Mouse (Mus musculus) olfactory bulb, adult 2 months (tissue): ENCODE measurements around the gene Arglu1. TPM values are rescaled to one million over a fixed set of nuclear protein-coding genes. Genes with fewer than 3 reads are reported as not detected.

ENCODE experiments used
- H3K27ac ChIP-seq: fragments of 200-500 bp; 2 replicates; pipeline ENCODE4 v1.5.1; 2012; ENCODE audit warnings: low read depth, low read length; ENCODE audit not compliant: insufficient read depth
- H3K4me1 ChIP-seq: fragments of 200-500 bp; 2 replicates; pipeline ENCODE4 v1.6.1; 2012; ENCODE audit warnings: low read length; ENCODE audit not compliant: control insufficient read depth, insufficient read depth
- H3K4me3 ChIP-seq: fragments of 200-500 bp; 2 replicates; pipeline ENCODE4 v1.5.1; 2012; ENCODE audit warnings: mild to moderate bottlenecking, low read depth, low read length, moderate library complexity; ENCODE audit not compliant: insufficient read depth
- CTCF ChIP-seq: fragments of 200-500 bp; IDR thresholded peaks from 2 replicates; pipeline ENCODE4 v1.5.1; 2012; ENCODE audit warnings: low read depth, mild to moderate bottlenecking, low read length, moderate library complexity; ENCODE audit not compliant: insufficient read depth
- POLR2A ChIP-seq: fragments of 200-500 bp; IDR thresholded peaks from 2 replicates; pipeline ENCODE4 v1.6.1; 2012; ENCODE audit warnings: mild to moderate bottlenecking, low read depth, low read length, moderate library complexity; ENCODE audit not compliant: insufficient read depth
- WGBS: fragments of 180-500 bp; shearing (Covaris S2); methylation state at CpG from one replicate; pipeline ENCODE4 v1.1.7; 2018; 5-methylcytosine and 5-hydroxymethylcytosine counted together
- polyA plus RNA-seq: library from polyadenylated mRNA; stranded (reverse); fragments of >200 nt; gene quantifications from 2 replicates; pipeline ENCODE4 v1.2.4, GENCODE M21; 2012; ENCODE audit warnings: low replicate concordance; ENCODE audit not compliant: missing spikeins, insufficient read depth, insufficient read length

Gene Arglu1
- polyA plus RNA-seq, 1 experiment: 1,185 TPM

DNA sequence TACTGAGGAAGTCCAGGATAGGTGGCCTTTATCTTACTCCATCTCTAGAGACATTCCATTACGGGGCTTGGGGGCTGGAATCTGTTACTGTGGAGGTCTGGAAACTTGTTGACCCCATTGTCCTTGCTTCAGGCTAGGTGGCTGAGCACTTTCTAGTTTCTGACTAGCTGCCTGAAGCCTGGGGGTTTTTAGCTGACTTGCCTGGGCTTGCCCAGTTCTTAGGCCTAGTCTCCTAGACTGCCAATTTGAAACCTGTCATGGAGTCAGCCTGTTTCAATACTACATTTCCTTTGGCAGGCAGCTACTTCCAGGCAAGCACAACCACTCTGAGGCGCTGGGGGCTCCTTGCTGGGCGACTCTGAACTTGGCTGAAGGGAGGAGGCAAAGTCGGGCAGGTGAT lies 9.9 kb upstream of the Arglu1 start:
- no peak overlapping the region for H3K4me3 ChIP-seq
- 88% methylated on average over 4 of the region's 4 CpGs for WGBS
- H3K27ac ChIP-seq: no peak overlapping the region
- H3K4me1 ChIP-seq: no peaks in the 10 kb centered on the region
- no peak for TF ChIP-seq CTCF
- no peak for TF ChIP-seq POLR2A

DNA sequence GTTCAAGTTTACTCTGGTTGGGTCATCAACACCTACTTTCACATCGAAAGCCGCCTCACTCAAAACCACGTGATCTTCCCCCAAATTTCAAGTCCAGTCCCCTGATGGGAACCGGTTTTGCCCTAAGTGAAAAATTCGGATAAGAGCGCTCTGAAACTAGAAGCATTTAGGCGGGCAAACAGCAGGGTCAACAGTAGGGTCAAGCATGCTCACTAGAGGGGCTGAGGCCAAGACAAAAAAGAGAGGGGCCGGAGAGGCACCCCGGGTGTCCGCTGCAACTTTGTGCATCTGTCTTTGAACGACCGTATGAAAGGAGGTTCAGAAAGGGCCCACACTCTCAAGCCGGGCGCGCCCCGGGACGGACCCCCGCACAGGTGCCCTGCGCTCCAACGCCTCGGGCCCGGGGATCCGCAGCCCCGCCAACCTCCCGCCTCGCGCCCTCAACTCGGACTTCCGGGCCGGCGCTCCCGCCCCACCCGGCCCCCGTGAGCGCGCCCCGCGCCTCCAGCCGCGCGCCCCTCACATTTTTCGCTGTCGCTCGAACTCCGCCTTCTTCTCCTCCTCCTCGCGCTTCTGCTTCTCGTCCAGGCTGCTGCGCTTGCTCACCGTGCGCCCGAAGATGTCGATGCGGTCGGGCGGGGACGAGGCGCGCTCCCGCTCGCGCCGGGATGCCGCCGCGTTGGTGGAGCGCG lies 721 bp downstream of the Arglu1 start:
- peaks cover 5% of the 10 kb centered on the region; the same call in 1 of the 2 replicates for H3K4me1 ChIP-seq
- TF ChIP-seq POLR2A: no peak
- no peak for TF ChIP-seq CTCF
- no peak overlapping the region; the same call in 1 of the 2 replicates for H3K27ac ChIP-seq
- under 1% methylated on average over 67 of the region's 68 CpGs for WGBS
- peak overlapping the region; percentile 96 for H3K4me3 ChIP-seq

DNA sequence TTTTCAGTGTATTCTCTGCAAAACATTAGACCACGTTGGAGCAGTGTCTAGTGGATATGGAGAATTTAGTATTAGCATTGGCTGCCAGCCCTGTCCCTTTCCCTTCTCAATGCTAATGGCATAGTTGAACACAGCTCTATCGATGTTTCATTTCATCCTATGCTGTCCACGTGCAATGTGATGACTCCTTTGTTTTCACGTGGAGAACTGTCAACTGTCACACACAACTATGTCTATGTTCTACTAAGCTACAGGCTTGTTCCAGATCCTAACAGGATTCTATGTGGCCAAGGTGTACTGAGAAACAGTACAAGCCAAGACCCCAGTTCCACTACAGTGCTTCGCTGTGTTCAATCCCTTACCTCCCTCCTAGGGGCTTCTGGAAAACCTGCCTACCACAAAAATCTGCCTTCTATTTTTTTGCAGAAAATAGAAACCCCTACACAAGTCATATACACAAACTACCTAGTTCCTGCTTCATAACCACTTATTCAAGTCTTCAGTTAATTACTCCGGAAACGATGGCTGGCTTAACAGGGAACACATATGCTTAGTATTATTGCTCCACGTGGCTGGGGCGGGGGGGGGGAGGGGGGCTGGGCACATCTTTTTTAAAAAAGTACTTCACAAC lies 1.4 kb downstream of the Arglu1 start:
- Histone ChIP-seq H3K4me3 (peak overlapping the region; percentile 96), H3K27ac (no peak overlapping the region), H3K4me1 (peaks cover 5% of the 10 kb centered on the region; the same call in 1 of the 2 replicates)
- WGBS: 5% methylated on average over 9 of the region's 9 CpGs
- TF ChIP-seq POLR2A: no peak

DNA sequence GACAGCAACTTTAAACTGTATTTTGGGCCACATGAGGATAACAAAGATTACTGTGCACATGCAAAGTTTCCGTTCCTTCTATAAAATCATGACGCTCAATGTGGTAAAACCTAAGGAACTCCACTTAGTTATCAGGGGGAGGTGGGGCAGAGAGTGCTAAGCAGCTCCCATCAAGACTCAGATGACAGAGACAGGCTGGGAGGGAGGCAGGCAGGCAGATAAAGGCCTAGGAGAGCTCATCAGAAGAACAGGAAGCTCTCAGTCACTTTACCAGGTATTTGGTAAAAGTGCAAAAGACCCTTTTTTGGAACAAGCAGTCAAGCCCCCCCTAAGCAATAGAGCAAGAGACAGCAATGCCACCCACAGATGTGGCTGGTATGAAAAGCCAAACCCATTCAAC lies 4.8 kb downstream of the Arglu1 start:
- H3K4me1 ChIP-seq: peaks cover 8% of the 10 kb centered on the region; the same call in 1 of the 2 replicates
- no peak overlapping the region for H3K4me3 ChIP-seq
- no peak overlapping the region for H3K27ac ChIP-seq
- WGBS: 53% methylated on average over 2 of the region's 2 CpGs
- no peak for TF ChIP-seq CTCF
- TF ChIP-seq POLR2A: no peak

DNA sequence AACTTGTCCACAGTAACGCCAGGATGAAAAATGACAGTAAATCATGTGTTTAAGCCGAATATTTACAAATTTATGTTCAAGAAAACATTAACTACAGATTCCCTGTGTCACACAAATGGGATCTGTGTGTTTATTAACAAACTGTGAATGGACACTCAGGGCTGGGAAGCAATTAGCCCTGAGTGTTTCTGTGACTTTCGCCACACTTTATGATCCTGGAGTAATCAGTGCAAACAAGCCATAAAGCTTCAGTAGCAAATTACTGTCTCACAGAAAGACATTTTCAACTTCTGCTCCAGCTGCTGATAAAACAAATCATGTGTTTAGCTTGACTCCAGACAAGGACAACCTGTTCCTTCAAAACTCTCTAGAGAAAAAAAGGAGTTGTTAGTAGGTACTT lies 7.6 kb downstream of the Arglu1 start:
- no peak overlapping the region for H3K27ac ChIP-seq
- no peak overlapping the region for H3K4me3 ChIP-seq
- WGBS: 85% methylated on average over 3 of the region's 3 CpGs
- peaks cover 8% of the 10 kb centered on the region; the same call in 1 of the 2 replicates for H3K4me1 ChIP-seq
- TF ChIP-seq POLR2A (no peak), CTCF (no peak)

DNA sequence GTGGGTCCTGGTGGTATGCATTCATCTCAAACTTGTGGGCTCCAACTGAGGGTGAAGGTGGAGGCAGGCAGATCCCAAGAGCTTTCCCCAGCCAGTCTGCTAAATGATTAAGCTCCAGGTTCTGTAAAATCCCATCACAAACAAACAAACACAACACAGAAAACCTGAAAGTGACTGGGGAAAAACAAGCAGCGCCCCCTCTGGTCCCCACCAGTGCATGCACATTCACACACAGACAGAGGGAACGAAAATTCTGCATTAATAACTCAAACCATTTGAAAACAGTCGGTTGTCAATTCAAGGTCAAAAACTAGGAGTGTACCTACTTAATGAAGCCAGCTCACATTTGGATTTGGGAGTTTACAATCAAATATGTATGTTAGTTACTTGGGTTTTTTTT lies 12.1 kb downstream of the Arglu1 start:
- Histone ChIP-seq H3K27ac (no peak overlapping the region), H3K4me1 (no peaks in the 10 kb centered on the region), H3K4me3 (no peak overlapping the region)
- no peak for TF ChIP-seq CTCF
- no peak for TF ChIP-seq POLR2A
- WGBS: 85% methylated on average over 3 of the region's 3 CpGs

DNA sequence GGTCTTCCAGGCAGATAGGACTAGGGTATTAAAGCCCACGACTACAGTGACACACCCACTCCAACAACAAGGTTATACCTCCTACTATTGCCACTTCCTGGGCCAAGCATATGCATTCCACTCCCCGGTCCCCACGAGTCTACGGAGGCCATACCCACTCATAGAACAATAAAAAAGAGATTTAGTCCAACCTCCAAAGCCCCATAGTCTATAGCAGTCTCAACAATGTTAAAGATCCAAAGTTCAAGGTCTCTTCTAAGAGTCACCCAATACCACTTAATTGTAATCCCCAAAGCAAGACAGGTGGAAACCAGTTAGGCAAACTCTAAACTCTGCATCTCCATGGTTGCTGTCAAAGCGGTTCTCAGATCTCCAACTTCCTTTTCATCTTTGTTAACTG lies 15.5 kb downstream of the Arglu1 start:
- TF ChIP-seq POLR2A: no peak
- TF ChIP-seq CTCF: no peak
- no peak overlapping the region for H3K27ac ChIP-seq
- 81% methylated on average over 5 of the region's 5 CpGs for WGBS
- no peak overlapping the region for H3K4me3 ChIP-seq
- no peaks in the 10 kb centered on the region for H3K4me1 ChIP-seq

DNA sequence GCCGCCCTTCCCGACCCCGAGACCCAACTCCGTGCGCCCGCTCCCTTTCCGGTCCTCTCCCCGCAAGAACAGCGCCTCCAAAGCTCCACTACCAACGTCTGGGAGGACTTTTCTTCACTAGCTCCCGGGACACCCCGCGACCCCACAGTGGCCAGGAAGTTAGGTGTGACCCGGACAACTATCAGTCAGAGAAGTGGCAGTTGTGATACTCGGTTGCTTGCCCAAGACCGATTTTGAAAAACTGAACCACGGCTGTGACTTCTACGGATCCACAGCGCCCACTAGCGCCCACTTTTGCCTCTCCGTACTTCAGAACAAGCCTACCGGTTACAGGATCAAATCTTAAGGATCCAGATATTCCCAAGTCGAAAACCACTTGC lies 28.6 kb downstream of the Arglu1 start:
- peak overlapping the region; percentile 5; the same call in 1 of the 2 replicates for H3K27ac ChIP-seq
- peak overlapping the region; percentile 72 for H3K4me3 ChIP-seq
- WGBS: under 1% methylated on average over 23 of the region's 23 CpGs
- peaks cover 4% of the 10 kb centered on the region; the same call in 1 of the 2 replicates for H3K4me1 ChIP-seq
- TF ChIP-seq POLR2A (no peak), CTCF (peak; percentile 65)

DNA sequence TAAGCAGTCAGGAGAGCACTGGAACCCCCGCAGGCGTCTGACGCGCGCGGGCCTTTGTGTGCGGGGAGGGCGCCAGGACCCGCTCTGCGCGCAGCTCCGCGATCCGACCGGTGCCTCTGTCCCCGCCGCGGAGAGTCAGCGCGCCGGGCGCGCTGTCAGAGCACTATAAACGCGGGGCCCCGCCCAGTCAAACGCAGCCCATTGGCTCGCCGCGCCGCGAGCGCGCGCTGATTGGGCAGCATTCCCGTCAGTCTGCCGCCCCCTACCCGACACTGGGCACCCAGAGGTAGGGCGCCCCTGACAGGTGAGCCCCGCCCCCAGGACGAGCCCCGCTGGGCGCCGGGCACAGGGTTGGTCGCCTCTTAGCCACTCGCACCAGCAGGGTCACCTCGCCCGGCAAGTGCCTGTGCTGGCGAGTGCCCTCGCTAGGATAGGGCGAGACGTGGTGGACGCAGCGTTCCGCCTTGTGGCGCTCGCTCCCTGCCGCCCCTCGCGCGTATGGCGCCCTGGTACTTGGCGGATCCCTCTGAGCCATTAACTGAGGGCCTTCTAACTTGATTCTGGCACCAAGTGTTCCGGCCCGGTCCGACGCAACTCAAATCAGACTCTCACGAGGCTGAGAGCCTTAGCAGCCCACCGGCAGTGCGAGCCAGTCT lies 29.1 kb downstream of the Arglu1 start, which contains the start of gene Efnb2:
TSS of gene Efnb2 (minus strand) at position 140 of the 656 bp plus-strand sequence.
- H3K4me3 ChIP-seq: peak within 1 kb of the TSS; percentile 72
- peak within 1 kb of the TSS; percentile 18 for H3K27ac ChIP-seq
- TF ChIP-seq CTCF: no peak
- TF ChIP-seq POLR2A: peak; percentile 98
- H3K4me1 ChIP-seq: peaks cover 4% of the 10 kb centered on the region; the same call in 1 of the 2 replicates
- whole genome bisulfite sequencing: under 1% methylated on average over 70 of the region's 70 CpGs
